Mouse (Mus musculus) limb, embryonic 14.5 days (tissue): ENCODE results near the gene Mstn. TPM values are rescaled to one million over a fixed set of nuclear protein-coding genes. Genes with fewer than 3 reads are reported as not detected.
A peak's percentile ranks its signal among the peaks of the same experiment; 100 is the strongest.

Source experiments
- ATAC-seq: fragments of 200-750 bp; cut with Nextera tagmentation; 2 replicates; pipeline ENCODE4 v1.8.0; 2017; ENCODE audit warnings: low read depth, moderate number of reproducible peaks, moderate TSS enrichment; ENCODE audit not compliant: low FRiP score
- DNase-seq: peaks from one replicate; pipeline ENCODE4 v3.0.0-alpha.2; 2015; ENCODE audit warnings: low spot score
- H3K27ac ChIP-seq: fragments of 300-500 bp; sonication (generic); replicated peaks from 2 replicates; pipeline ENCODE4 v1.5.1; 2014; ENCODE audit warnings: low read depth, mild to moderate bottlenecking, low read length, moderate library complexity, mixed read lengths
- H3K27me3 ChIP-seq: fragments of 300-500 bp; sonication (generic); 2 replicates; pipeline ENCODE4 v1.6.1; 2014; ENCODE audit warnings: low read length, mixed read lengths; ENCODE audit not compliant: control insufficient read depth, insufficient read depth
- H3K36me3 ChIP-seq: fragments of 300-500 bp; sonication (generic); 2 replicates; pipeline ENCODE4 v1.6.1; 2014; ENCODE audit warnings: mild to moderate bottlenecking, low read length, moderate library complexity, mixed read lengths; ENCODE audit not compliant: control insufficient read depth, insufficient read depth
- H3K4me1 ChIP-seq: fragments of 300-500 bp; sonication (generic); 2 replicates; pipeline ENCODE4 v1.6.1; 2014; ENCODE audit warnings: antibody characterized with exemption, low read length, mixed read lengths; ENCODE audit not compliant: control insufficient read depth, insufficient read depth
- H3K4me2 ChIP-seq: fragments of 300-500 bp; sonication (generic); replicated peaks from 2 replicates; pipeline ENCODE4 v1.6.1; 2014; ENCODE audit warnings: low read depth, mild to moderate bottlenecking, low read length, moderate library complexity; ENCODE audit not compliant: severe bottlenecking
- H3K4me3 ChIP-seq: fragments of 300-500 bp; sonication (generic); replicated peaks from 2 replicates; pipeline ENCODE4 v1.5.1; 2014; ENCODE audit warnings: low read length
- H3K9ac ChIP-seq: fragments of 300-500 bp; sonication (generic); 2 replicates; pipeline ENCODE4 v1.6.1; 2014; ENCODE audit warnings: mild to moderate bottlenecking, low read depth, low read length, moderate library complexity; ENCODE audit not compliant: severe bottlenecking
- H3K9me3 ChIP-seq: fragments of 300-500 bp; sonication (generic); 2 replicates; pipeline ENCODE4 v1.6.1; 2016; ENCODE audit warnings: low read length; ENCODE audit not compliant: control insufficient read depth
- POLR2A ChIP-seq: fragments of 200-500 bp; IDR thresholded peaks from 2 replicates; pipeline ENCODE4 v1.8.0; 2012; ENCODE audit warnings: inconsistent platforms, mild to moderate bottlenecking, moderate library complexity, borderline replicate concordance; ENCODE audit not compliant: insufficient read depth, insufficient read length; ENCODE audit errors: extremely low read depth
- WGBS: fragments of 180-500 bp; shearing (Covaris S2); extraction: QIAGEN DNeasy Blood & Tissue Kit; methylation state at CpG from one replicate; pipeline ENCODE4 v1.1.7; 2014; 5-methylcytosine and 5-hydroxymethylcytosine counted together
- polyA plus RNA-seq, 2 experiments: library from polyadenylated mRNA; depleted of rRNA in 1 of 2; stranded (reverse) in 1 of 2; unstranded in 1 of 2; fragments of >200 nt; fragmentation: Nextera tagmentation in 1 of 2; extraction: Ambion mirVana in 1 of 2; gene quantifications; 2 replicates each; pipeline versions ENCODE4 v1.2.1 to v1.2.3; 2012 to 2014

Gene Mstn
- polyA plus RNA-seq, 2 experiments = 9.2 to 20.4 TPM

DNA sequence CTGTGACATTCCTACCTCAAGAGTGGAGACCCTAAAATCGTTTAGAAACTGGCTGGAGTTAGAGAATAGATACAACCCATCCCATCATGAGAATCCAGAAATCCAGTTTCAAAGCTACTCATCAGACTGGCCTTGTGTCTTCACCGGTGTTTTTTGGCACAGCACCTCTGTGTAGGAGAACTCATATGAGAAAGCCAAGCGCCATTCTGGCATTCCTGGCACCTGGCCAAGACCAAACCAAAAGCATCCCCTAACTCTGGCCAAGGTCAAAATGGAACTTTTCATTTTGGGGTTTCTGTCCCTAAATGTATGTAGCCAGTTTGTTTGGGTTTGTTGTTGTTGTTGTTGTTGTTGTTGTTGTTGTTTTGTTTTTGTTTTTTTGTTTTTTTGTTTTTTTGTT is 15.2 kb downstream of the Mstn start:
- 79% methylated on average over 3 of the region's 3 CpGs for WGBS
- no peaks in the 10 kb centered on the region for H3K9me3 ChIP-seq
- DNase-seq (no peak), ATAC-seq (no peak)
- no peak overlapping the region for H3K27ac ChIP-seq
- H3K36me3 ChIP-seq = no peaks in the 10 kb centered on the region
- no peak overlapping the region for H3K9ac ChIP-seq
- H3K4me2 ChIP-seq = no peak overlapping the region
- no peaks in the 10 kb centered on the region for H3K27me3 ChIP-seq
- H3K4me1 ChIP-seq = no peaks in the 10 kb centered on the region
- H3K4me3 ChIP-seq = no peak overlapping the region
- TF ChIP-seq POLR2A = no peak

GRCm38 (mm10) chr1:53079876-53080275 is 18.4 kb downstream of the Mstn start:
- 84% methylated on average over 2 of the region's 2 CpGs for WGBS
- no peak overlapping the region for H3K9ac ChIP-seq
- no peaks in the 10 kb centered on the region for H3K36me3 ChIP-seq
- TF ChIP-seq POLR2A = no peak
- H3K4me2 ChIP-seq = no peak overlapping the region
- no peaks in the 10 kb centered on the region for H3K4me1 ChIP-seq
- ATAC-seq = no peak
- no peak overlapping the region for H3K4me3 ChIP-seq
- no peak for DNase-seq
- H3K9me3 ChIP-seq = no peaks in the 10 kb centered on the region
- no peaks in the 10 kb centered on the region for H3K27me3 ChIP-seq
- no peak overlapping the region for H3K27ac ChIP-seq

DNA sequence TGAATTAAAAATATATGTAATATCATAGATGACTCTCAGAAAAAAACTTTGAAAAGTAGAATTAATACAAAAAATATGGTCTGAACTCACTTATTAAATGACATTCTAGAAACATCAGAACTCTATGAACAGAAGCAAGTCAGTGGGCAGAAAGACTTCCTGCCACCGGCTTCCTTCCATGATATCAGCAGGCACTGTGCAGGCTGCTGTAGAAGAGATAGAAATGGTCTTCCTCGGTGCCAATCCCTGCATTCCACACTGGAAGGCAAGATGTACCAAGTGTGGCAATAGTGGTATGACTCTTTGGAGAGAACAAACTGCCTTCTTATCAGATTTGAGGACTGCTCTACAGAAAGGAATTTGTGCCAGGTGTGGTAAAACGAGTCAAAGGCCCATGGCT is 19.2 kb downstream of the Mstn start:
- Histone ChIP-seq H3K27me3 (no peaks in the 10 kb centered on the region), H3K4me3 (no peak overlapping the region), H3K4me2 (no peak overlapping the region), H3K36me3 (no peaks in the 10 kb centered on the region), H3K9ac (no peak overlapping the region), H3K27ac (no peak overlapping the region), H3K9me3 (no peaks in the 10 kb centered on the region), H3K4me1 (no peaks in the 10 kb centered on the region)
- 67% methylated on average over 3 of the region's 3 CpGs for WGBS
- no peak for TF ChIP-seq POLR2A
- no peak for DNase-seq
- no peak for ATAC-seq

DNA sequence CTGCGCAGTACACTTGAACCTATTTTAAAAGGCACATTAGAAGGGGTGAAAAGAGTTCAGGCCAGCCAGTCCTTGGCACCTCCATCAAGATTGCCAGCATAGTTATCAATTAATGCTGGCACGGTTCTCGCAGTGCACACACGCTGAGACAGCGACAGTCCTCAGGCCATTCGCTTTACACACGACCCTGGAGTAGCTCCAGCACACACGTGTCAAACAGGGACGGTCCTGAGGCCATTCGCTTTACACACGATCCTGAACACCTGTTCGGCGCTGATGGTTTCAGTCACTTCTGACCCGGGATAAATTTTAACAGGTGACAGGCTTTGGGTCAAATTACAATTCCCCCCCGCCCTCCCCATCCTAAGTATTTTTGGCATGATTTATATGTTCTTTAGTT is 23.8 kb downstream of the Mstn start:
- Histone ChIP-seq H3K4me3 (no peak overlapping the region), H3K27ac (no peak overlapping the region), H3K27me3 (no peaks in the 10 kb centered on the region), H3K9me3 (no peaks in the 10 kb centered on the region), H3K4me2 (no peak overlapping the region), H3K9ac (no peak overlapping the region), H3K4me1 (no peaks in the 10 kb centered on the region), H3K36me3 (no peaks in the 10 kb centered on the region)
- DNase-seq (peak; percentile 40), ATAC-seq (peak; percentile 81)
- WGBS = 48% methylated on average over 15 of the region's 15 CpGs
- TF ChIP-seq POLR2A = no peak

- Histone ChIP-seq H3K36me3 (no peaks in the 10 kb centered on the region), H3K27ac (no peak overlapping the region), H3K4me3 (no peak overlapping the region), H3K9me3 (no peaks in the 10 kb centered on the region), H3K9ac (no peak overlapping the region), H3K4me2 (no peak overlapping the region), H3K4me1 (no peaks in the 10 kb centered on the region), H3K27me3 (no peaks in the 10 kb centered on the region)
- TF ChIP-seq POLR2A = no peak
- no peak for ATAC-seq
- WGBS = 48% methylated on average over 4 of the region's 4 CpGs
- DNase-seq = no peak
Measured at GRCm38 (mm10) chr1:53085991-53086390, 24.6 kb downstream of the Mstn start.

DNA sequence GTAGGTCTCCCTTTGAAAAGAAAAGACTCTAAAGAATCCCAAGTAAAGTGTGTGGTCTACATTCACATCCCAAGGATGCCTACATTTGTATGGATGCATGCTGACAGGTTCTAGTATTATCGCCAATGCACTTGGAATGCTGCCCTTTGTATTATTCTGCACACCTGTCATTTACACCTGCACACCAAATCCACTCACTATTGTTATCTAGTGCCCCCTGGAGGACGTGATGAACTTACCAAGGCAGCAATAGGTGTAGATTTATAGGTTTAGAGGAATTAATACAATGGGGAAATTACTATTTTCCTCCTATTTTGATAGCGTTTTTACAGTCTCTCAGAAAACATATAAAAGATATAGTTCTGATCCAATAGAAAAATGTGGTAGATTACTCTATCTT is 31.7 kb downstream of the Mstn start:
- H3K9me3 ChIP-seq = no peaks in the 10 kb centered on the region
- H3K4me1 ChIP-seq = no peaks in the 10 kb centered on the region
- H3K9ac ChIP-seq = no peak overlapping the region
- WGBS = 39% methylated on average over 3 of the region's 3 CpGs
- ATAC-seq (no peak), DNase-seq (no peak)
- no peaks in the 10 kb centered on the region for H3K27me3 ChIP-seq
- no peaks in the 10 kb centered on the region for H3K36me3 ChIP-seq
- no peak overlapping the region for H3K27ac ChIP-seq
- TF ChIP-seq POLR2A = no peak
- no peak overlapping the region for H3K4me2 ChIP-seq
- H3K4me3 ChIP-seq = no peak overlapping the region
